Mouse (Mus musculus): ENCODE data around the gene Trmt44.

The Trmt44 gene

DNA sequence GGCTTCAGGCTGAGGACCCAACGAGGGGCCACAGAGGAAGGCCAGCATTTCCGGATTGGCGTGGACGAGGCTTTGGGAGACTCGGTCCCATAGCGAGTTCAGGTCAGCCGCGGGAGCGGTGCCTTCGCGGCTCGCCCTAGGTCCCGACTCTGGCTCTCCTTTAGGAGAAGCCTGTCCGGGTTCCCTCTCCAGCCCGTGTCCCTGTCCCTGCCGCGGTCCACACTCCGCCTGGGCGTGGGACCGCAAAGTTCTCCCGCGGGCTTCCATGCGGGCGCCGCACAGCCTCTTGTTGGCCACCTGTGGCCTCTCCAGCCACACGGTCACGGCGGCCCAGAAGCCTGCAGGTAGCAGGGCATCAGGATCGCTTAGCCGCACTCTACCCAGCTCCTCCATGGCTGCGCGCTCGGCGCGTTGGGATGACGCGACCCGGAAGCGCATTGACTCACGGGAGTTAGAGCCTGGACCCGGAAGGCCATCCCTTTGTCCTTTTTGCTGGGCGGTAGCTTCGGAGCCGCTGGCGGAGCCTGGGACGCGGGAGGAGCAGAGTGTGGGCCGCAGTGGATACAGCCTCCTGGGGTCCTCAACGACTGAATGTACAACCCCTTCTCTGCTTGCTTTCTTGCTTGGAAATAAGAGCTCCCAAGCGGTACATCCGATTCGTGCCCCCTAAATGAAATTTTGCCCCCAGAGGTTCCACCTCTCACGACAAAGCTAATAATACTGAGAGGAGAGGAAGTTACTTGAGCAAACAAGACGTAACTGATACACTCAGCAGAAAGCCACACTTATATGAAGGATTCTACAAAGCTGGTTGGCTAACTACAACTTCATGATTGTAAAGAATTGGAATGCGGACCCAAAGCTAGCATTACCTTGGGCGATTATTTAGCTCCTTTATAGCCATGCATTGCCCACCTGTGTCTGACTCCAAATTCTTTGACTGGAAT, at the start of gene Trmt44:
Gene Trmt44 (minus strand): TSS at position 418 of the 947 bp plus-strand sequence.
- DNase-seq (ENCODE audit: low spot score), result peak; percentile 95

DNA sequence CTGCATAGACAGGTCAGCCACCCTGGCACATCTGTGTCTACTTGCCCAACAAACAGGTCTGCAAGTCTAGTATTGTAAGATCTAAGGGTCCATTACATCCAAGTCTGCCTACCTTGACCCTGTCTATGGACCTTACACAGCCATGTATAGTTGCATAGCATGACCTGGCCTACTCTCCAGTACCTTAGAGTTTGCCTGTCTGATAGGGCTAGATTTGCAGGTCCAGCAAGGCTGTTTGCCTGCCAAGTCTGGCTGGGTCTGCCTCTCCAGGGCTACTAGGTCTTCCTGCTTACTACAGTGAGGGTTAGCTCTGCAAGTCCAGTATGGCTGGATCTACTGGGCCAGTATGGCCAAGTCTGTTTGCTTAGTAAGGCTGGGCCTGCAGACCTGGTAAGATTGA, 49.0 kb upstream of the Trmt44 start:
- DNase-seq (ENCODE audit: low spot score), result peak; percentile 41

DNA sequence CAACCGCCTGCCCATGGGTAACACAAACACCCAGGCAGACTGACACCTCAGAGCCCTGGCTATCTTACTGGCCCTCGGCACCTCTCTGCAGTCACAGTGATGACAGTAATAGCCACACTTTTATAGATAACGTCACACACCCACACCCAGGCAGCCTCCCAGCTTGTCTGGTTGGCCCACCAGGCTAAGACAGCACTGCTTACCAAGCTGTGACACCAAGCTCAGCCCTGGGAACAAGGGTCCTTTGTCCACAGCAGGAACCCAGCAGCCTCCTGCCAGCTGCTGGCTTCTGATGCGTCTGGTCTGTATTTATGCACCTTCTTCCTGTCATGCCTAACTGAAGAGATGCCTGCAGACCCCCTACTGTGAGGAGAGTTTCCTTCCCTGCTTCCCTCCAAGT, 46.2 kb upstream of the Trmt44 start:
- no peak for DNase-seq (ENCODE audit: low spot score)

DNA sequence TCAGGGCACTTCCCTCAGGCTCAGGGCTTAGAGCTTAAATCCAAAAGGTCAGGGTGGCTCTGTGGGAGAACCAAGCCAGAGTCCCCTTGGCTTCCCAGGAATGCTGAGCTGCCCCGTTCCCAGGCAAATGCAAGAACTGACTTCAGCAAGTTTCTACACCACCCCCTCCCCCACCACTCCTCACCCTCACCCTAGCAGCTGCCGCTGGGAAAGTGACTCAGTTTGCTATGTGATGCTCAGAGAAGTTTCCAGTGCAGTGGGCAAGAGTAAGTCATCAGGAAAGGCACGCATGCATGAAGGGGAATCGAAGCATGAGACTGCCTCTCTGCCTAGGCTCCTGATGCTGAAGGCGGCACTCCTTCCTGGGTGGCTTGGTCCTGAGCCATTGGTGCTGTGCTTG, 42.1 kb upstream of the Trmt44 start:
- peak; percentile 65 for DNase-seq (ENCODE audit: low spot score)

DNA sequence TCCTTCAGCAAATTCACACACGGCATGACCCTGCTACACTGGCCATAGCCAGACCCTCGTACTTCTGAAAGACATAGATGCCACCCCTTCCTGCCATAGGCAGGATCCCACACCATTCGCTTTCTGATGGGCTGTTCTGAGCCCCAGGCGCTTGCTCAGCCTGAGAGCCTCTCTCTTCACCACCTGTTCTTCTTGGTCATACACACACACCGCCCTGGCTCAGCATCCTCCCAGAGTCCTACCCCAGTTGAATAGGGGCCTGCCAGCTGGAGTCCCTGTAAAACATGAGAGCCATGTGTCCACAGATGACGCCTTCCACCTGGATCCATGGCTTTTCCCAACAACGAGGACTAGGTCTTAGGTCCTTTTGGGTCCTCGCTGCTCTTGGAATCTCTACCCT, 37.9 kb upstream of the Trmt44 start:
- no peak for DNase-seq (ENCODE audit: low spot score)

DNA sequence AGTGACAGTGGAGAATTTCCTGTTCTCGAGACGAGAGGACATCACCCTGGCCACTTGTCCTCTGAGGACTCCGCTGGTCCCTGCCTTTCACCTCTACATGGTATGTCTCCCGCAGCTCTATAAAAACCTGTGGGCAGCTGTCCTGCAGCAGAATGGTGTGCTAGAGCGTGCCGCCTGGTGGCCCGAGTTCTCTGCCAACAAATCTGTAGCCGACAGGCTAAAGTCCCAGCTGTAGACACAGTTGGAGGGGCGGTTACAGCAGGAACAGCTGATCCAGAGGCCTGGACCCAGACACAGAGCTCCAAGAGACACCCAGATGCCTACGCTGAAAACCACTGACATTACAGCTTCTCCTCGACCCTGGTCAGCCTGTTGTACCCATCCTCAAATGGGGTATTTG, 37.0 kb upstream of the Trmt44 start:
- DNase-seq (ENCODE audit: low spot score), result no peak

DNA sequence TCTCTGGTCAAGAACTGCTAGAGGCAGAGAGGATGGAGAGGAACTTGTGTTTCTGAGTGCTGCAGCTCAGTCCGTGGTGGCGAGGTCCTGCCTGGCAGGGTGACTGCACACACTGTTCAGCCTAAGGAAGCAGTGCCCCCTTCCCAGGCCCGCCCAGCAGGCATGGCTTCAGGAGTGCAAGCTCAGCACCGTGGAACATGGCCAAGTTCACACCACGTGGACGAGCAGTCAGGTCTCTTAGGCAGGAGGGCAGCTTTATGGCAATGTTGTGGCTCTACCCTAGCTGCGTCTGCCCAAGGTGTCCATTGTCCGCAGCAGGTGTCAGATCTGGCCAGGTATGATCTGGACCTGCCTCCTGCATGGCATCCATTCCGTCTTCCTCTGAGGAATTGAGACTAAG, 36.3 kb upstream of the Trmt44 start:
- no peak for DNase-seq (ENCODE audit: low spot score)

DNA sequence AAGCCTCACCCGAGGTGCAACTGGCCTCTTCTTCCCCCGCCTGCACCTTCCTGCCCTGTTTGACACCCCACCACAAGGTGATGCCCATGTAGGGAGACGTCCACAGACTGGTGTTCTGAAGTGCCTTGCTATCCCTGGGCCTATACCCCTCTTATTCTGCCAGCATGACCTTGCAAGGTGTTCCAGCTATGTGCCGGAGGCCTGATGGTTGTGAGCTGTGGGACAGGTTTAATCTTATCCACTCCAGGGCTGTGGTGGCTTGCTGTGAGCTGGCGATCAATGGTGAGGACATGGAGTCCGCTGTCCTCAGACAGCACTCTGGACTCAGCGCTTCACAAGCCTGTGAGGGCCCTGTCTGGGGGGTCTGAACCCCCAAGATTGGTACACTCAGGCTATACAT, 35.5 kb upstream of the Trmt44 start:
- DNase-seq (ENCODE audit: low spot score), result no peak

DNA sequence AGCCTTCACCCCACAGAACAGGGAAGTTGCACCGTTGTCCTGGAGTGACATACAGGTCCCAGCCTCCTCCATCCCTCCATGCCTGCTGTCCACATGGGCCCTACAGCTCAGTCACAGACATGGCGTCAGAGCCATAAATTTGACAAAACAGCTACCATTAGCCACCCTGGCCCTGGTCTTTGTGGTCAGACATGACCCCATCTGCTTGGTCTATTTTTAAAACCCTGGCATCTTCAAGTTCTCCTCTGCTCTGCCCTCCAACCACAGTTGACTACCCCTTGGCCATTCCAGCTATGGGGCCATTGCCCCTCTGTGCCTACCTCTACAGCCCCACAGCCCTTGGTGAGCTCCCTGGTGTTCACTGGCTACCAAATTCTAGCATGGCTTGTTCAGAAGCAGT, 35.1 kb upstream of the Trmt44 start:
- no peak for DNase-seq (ENCODE audit: low spot score)

DNA sequence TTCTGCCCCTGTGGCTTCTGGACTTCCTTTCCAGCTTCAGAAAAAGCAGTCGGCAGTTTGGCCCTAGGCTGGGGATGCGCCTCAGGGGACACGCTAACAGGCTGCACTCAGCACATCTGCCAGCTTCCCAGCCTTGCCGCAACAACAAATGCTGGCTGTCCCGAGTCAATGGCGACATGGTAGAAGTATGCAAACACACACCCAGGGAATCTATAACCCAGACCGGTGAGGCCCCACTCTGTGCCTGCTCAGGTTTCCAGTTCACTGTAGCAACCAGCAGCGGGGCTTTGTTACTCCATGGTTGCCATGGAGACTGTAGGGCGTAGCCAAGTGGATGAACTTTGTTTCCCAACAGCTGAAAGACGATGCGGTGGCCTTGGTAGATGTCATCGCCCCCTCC, 34.5 kb upstream of the Trmt44 start:
- DNase-seq (ENCODE audit: low spot score), result peak; percentile 58

DNA sequence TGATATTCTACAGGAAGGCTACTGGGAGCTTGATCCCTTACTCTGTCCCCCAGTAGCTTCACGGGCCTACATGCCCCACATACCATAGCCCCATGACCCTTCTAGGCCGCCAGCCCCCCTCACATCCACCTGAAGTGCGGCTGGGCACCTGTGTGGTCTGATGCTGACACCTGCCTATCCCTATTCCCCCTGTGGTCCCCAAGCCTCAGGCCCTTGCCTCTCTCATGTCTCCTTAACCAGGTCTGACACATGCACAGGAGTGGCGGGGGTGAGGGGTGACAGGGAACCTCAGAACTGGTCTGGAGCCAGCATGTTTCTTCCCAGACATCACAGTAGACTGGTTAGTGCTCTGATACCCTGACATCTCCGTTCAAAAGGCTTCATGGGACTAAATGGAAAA, 33.7 kb upstream of the Trmt44 start:
- DNase-seq (ENCODE audit: low spot score), result no peak

DNA sequence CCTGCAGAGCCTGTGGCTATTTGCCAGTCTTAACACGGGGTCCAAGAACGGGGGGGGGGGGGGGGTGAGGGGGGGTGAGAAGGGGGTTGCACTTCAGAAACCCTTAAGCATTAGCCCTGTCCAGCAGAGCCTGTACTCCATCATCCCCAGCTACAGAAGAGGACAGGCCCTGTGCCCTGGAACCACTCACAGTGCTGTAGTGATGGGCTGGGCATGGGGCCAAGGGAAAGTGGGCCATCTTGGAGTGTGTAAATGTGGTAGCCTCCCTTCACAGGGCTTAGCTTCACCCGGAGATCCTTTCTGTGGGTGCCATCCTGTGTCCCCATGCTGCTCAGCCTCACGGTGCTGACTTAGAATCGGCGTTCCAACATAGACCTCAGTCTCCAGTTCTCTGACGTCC, 32.9 kb upstream of the Trmt44 start:
- DNase-seq (ENCODE audit: low spot score), result peak; percentile 34

DNA sequence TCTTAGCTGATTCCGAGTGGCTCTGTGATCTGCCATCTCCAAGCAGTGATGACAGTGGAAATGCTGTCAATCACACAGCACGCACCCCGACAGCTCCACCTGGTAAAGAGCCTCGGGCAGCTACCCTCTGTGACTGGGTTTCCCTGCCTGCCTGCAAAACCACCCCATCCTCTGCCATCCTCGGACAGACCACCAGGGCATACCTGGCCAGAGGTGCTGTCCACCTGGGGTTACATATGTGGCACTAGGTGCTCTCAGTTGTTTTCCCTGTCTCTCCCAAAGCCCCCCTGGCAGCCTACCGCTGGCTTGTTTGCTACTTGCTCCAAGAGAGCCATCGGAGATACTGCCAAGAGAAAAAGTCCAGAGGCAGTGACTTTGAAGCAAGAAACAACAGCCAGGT, 31.9 kb upstream of the Trmt44 start:
- no peak for DNase-seq (ENCODE audit: low spot score)

DNA sequence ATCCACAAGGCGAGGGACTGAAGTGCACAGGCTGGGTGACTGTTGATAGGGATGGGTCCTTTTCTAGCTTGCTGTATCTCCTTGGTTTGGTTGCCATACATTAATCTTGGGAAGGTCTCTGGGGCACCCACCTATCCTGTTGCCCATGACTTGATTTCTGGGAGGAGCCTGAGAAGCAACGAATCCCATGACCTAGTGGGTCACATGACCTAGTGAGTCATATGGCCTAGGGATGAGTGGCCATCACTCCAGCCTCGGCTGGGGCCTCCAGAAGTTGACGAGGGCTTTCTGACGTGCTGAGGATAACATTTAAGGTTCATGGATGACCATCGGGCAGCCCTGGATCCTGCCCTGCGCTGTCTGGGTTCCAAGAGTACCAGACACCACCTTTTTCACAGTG, 30.5 kb upstream of the Trmt44 start:
- DNase-seq (ENCODE audit: low spot score), result no peak

DNA sequence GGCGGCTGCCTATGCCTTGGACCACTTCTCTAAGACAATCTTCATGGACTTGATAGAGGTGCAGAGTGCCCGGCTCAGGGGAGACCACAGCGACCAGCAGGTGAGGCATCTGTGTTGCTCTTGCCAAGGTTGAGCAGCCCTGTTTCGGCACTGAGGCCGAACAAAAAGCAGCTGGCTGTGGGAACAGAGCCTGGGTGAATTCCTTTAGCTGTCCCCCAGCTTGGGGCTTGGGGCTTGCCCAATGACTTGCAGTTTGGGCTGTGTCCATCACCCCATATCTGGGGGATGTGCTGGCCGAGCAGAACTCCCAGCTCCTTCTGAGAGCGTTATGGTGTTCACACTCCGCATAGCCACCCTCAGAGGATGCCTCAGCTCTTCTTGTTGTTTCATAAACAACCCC, 26.7 kb upstream of the Trmt44 start:
- DNase-seq (ENCODE audit: low spot score), result no peak

DNA sequence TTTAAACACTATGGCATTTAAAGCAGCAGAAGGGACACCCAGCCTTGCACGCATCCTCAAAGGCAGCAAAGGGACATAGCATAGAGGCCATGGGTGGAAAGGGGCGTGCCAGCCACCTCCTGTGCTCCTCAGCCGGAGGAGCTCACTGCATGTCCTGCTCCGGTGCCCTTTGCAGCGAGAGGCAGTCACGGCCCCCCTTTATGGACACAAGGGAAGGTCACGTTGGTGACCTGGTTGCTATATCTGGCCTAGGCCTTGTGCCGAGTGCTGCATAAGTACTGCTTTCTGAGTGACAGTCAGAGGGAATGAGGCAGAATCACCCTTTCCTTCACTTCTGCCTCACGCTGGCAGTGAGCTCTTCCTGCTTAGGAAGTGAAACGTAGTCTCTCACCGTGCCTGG, 25.4 kb upstream of the Trmt44 start:
- DNase-seq (ENCODE audit: low spot score), result no peak

DNA sequence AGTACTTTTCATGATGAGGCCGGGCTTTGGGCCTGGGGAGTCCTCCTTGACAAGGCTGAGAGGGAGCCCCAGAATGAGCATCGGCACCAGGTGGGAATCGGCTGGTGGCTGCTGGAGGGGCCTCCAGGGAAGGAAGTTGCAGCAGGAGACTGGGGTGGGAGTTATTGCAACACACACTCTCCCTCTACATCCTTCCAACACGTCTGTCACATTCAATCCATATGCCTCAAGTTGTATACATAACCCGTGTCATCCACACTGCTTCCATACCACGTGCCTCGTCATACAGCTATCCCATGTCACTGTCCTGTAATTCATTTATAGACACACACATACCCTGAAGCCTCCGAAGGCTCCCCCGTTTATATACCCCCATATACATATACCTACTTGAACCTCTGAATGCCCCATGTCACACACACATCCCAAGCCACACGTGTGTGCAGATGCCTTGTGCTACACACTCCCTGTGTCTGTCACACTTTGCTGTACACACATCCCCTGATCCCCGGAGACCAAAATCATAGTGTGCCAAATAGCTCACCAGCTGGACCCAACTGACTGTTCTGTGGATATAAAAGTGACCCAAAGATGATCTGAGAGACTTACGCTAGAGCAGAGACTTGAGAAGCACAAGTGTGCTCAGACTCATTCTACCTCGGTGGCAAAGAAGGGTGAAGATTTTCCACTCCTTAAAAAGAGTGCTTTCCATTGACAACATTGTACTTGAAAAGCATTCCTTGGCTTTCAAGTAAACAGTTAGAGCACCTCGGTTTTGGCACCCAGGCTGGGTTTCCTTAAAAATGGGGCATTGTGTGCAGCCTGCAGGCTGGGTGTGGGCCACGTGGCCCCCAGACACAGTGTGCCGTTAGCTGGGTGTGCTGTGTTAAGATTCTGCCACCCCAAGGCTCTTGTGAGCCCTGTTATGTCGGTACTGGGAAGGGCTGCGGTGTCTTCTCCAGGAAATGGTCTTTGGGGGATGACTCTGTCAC, 21.6 kb upstream of the Trmt44 start:
- no peak for DNase-seq (ENCODE audit: low spot score)

DNA sequence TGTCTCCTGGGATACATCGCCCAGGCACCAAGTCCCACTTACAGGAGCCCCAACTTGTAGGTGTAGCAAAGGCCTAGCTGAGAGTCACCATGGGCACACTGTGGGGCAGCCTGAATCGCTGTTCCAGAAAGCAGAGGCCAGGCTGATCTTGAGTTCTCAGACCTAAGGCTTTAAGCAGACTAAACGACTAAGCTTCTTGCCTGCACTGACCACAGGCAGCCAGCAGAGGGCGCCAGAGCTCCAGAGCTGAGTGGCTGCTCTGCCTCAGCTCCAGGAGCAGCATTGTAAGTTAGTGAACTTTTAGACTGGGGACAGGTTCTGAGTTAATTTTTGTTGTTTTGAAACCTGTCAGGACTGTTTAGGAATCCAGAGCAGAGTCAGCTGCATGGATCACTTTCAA, 20.8 kb upstream of the Trmt44 start:
- peak; percentile 92 for DNase-seq (ENCODE audit: low spot score)

DNA sequence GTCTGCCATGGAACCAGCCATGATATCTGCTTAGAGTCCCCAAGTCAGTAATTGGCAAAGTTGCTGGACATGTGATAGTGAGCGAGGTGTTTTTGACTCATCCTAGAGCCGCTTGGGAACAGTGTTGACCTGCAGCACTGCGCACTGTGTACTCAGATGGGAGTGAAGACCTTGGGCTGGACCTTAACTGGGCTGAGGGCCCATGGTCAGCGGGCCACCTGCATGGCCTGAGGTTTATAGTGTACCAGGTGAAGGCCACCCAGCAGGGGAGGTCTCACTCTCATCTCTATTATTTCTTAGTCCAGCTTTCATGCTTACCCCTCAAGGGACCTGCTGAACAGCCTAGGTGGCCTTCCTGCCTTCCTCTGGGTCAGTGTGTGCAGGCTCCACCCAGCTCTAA, 19.9 kb upstream of the Trmt44 start:
- no peak for DNase-seq (ENCODE audit: low spot score)

DNA sequence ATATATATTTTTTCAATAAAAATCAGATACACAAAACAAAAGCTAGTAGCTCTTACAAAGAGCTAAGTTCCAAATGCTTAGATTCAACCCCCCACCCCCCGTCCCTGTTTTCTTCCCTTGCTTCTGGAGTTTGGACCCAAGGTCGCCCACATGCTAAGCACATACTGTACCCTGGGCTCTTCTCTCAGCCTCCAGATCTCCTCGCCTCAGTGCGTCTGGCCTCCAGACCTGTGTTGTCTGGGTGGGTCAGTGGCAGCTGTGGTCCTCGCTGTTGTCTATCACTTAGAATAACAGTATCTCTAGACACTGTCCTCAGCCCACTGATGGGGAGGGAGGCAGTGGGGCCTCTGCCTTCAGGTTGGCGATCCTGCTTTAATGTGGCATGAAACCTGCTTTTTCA, 18.4 kb upstream of the Trmt44 start:
- DNase-seq (ENCODE audit: low spot score), result no peak

DNA sequence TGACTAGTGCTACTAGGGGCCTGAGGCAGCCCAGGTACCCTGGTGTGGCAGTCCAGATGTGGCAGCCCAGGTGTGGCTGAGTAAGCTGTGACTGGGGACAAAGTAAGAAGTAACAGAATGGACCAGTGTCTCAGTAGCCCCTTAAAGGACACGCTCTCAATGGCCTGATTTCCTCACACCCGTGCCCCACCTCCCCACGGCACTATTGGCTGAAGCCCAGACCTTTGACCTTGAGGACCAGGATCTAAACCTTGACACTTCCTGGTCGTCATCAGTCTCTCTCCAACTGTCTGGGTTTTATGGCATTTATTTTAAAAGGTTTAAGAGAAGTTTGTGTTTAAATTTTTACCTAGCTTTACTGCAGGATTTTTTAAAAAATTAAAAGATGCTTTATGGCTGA, 18.0 kb upstream of the Trmt44 start:
- DNase-seq (ENCODE audit: low spot score), result no peak

DNA sequence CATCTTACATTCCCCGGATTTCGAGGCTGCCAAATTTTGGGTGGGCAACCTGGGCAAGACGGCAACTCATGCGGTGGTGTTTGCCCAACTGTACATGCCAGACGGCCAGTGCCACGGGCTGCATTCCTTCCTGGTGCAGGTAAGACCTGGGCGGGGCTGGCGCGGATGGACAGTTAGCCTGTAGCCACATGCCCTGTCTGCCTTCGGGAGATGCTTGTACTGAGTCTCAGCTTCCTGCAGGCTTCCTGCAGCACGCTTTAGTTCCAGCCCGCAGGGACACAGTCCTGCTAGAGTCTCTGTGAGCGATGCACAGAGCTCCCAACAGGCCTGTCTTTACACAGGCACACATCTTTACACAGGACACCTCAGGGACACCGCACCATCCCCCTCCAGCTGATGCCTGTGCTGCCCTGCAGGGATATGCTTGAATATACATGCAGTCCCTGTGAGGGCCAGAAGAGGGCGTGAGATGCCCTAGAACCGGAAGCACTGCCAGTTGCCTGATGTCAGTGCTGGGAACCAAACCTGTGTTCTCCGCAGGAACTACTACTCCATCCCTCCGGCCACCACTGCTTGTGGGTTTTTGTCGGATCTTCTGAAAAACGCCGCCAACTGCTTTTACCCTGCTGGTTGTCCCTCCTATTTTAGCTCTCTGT, 17.3 kb upstream of the Trmt44 start:
- DNase-seq (ENCODE audit: low spot score), result no peak

Measured in adipocyte (in vitro differentiated cells).